Mouse (Mus musculus) brain, embryonic 14.5 days (tissue): ENCODE data around the gene Gjd3. TPM values are rescaled to one million over a fixed set of nuclear protein-coding genes. Genes with fewer than 3 reads are reported as not detected.

Source experiments
- DNase-seq: peaks from one replicate; pipeline ENCODE4 v3.0.0-alpha.2; 2011; ENCODE audit warnings: low read depth
- CTCF ChIP-seq: fragments of 200-500 bp; IDR thresholded peaks from 2 replicates; pipeline ENCODE4 v1.5.1; 2012; ENCODE audit warnings: inconsistent platforms, mild to moderate bottlenecking, moderate library complexity, borderline replicate concordance; ENCODE audit not compliant: insufficient read depth, insufficient read length; ENCODE audit errors: extremely low read depth
- POLR2A ChIP-seq: fragments of 200-500 bp; IDR thresholded peaks from 2 replicates; pipeline ENCODE4 v1.6.1; 2012; ENCODE audit warnings: mild to moderate bottlenecking, inconsistent platforms, borderline replicate concordance; ENCODE audit not compliant: poor library complexity, insufficient read depth, insufficient read length, severe bottlenecking; ENCODE audit errors: extremely low read depth
- polyA plus RNA-seq: library from polyadenylated mRNA; depleted of rRNA; stranded (reverse); fragments of >200 nt; gene quantifications from 2 replicates; pipeline ENCODE4 v1.2.3, GENCODE M21; 2012

Gene Gjd3
- polyA plus RNA-seq, 1 experiment, result 2.5 TPM

DNA sequence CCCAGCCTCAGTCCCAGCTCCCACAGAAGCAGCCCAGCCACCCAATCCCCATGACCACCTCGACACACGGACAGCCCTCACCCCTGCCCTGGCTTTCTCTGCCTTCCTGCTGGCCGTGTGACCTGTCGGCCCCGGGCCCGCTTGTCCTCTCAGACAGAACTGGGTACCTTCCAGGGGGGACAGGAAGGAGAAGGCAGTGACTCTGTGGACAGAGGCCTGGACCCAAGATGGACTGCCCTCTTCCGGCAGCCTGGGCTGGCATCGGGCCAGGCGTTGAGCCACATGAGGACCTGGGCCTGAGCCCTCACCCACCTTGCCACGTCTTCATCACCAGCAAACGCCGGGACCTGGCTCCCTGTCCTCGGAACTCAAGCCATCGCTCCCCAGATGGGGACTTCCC is 9.2 kb downstream of the Gjd3 start:
- DNase-seq, result no peak

DNA sequence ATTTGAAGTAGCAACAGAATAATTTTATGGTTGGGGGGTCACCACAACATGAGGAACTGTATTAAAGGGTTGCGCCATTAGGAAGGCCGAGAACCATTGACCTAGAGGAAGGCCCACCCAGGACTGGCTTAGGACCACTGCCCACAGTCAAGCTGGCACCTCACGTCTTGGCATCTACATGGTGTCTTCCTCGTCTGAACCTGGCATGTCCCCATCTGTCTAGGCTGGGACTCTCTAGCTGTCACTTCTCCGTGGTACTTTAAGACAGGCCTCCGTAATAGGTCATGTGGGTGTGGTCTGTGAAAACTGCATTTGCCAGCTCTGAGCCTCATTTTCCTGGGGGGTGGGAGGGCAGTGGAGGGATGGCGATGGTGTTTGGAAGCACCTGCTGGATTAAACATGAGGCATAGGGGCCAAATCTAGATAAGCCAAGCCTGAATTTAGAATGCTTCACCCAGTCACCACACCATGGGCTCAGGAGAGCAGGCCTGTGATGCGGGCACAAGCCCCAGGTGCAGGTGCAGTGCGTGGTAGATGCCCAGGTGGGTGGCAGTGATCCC is 9.9 kb downstream of the Gjd3 start:
- DNase-seq, result no peak
- no peak for TF ChIP-seq CTCF
- TF ChIP-seq POLR2A, result no peak

More for the DNA sequence above, 9.2 kb downstream of the Gjd3 start:
- no peak for TF ChIP-seq CTCF
- TF ChIP-seq POLR2A, result no peak

GRCm38 (mm10) chr11:98972215-98972614 is 10.6 kb downstream of the Gjd3 start:
- TF ChIP-seq POLR2A, result no peak
- peak; percentile 93 for TF ChIP-seq CTCF
- DNase-seq, result peak; percentile 83

- DNase-seq, result peak; percentile 85
- TF ChIP-seq POLR2A (no peak), CTCF (no peak)
Measured at GRCm38 (mm10) chr11:98971316-98972031, 11.3 kb downstream of the Gjd3 start.

DNA sequence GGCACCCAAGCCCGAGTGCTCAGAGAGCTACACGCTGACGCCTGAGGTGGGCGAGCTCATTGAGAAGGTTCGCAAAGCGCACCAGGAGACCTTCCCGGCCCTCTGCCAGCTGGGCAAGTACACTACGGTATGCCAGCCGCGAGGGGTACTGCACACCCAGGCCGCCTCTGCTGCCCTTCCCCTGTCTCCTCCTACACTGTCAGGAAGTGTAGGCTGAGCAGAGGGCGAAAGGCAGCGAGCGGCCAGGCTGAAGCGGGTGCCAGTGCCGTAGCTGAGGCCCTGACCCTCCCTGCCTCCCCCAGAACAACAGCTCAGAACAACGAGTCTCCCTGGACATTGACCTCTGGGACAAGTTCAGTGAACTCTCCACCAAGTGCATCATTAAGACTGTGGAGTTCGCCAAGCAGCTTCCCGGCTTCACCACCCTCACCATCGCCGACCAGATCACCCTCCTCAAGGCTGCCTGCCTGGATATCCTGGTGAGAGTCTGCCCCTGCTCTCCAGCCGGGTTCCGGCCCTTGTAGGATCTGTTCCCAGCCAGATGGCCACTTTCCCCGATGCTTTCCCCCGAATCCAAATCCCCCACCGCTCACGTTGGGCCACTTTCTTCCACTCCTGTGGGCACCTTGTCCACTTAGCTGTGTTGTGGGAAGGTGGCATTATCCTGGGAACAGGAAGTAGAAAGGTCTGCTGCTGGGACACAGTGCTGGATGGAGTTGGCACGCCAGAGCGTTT is 12.5 kb downstream of the Gjd3 start:
- no peak for TF ChIP-seq CTCF
- TF ChIP-seq POLR2A, result no peak
- DNase-seq, result peak; percentile 69

GRCm38 (mm10) chr11:98969496-98969927 is 13.3 kb downstream of the Gjd3 start:
- TF ChIP-seq POLR2A, result no peak
- TF ChIP-seq CTCF, result no peak
- peak; percentile 96 for DNase-seq

- peak; percentile 94 for DNase-seq
- TF ChIP-seq CTCF (no peak), POLR2A (no peak)
Measured at GRCm38 (mm10) chr11:98968716-98969495, 13.9 kb downstream of the Gjd3 start.

GRCm38 (mm10) chr11:98968079-98968478 is 14.7 kb downstream of the Gjd3 start:
- peak; percentile 47 for DNase-seq
- no peak for TF ChIP-seq CTCF
- no peak for TF ChIP-seq POLR2A

DNA sequence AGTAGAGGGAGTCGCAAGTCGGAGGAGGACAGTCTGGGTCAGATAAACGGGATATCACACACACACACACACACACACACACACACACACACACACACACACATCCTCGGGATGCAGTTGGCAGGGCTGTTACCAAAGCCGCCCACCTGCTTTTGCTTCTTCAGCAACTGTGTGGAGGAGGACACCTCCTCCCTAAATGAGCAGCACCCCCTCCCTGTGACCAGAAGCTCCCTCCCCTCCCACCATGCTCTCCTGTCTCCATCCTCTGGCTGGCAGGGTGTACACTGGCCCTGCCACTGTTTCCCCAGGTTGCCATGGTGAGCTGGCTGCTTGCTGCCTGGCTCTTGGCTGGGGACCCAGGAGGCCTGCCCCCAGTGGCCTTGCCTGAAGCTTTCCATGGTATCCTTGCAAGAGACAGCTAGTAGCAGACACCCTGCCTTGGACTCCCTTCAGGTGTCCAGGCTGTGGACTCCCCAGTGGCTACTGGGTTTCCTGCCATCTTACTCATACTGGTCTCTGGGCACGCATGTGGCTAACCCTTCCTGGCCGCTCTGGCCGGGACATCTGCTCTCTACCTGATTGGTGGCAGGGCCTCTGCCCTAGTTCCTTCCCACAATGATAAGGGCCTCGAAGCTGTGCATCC is 16.2 kb downstream of the Gjd3 start:
- TF ChIP-seq CTCF, result peak; percentile 32; the same call in 1 of the 2 replicates
- no peak for TF ChIP-seq POLR2A
- peak; percentile 91 for DNase-seq

DNA sequence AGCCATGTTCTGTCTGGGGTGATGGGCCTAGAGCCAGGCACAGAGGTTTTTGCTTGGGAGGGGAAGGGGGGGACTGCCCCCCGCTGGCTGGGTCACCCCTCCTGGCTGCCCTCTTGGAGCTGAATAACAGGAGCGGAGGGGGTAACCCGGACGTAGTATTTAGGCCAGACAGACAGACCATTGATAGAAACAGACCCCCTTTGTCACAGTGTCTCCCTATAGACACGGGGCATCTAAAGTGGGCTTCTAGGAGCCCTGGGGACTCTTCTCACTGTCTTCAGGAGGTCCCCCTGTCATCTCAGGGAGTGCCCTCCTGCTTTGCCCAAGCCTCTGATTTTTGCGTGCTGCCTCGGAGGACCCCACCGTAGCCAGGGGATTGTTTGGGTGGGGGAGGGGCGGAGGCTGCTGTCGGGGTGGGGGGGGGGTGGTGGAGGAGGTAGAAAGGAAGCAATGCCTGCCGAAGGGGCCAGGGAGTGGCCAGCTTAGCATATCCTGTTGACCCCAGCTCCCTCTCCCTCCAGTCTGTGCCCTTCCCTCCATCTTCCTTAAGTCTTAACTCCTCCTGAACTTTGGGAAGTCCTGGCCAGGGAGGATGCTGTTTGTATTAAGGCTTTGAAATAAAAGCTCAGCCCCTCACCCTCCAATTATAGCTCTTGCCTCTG is 17.3 kb downstream of the Gjd3 start:
- TF ChIP-seq CTCF, result no peak
- no peak for TF ChIP-seq POLR2A
- DNase-seq, result peak; percentile 33
